Mouse (Mus musculus): ENCODE measurements around the gene Mtmr12.
"Not testable (repeated sequence)": the region's sequence is repeated elsewhere in the genome, so short reads cannot be mapped to it uniquely, and the experiment has no call there.

The Mtmr12 gene

GRCm38 (mm10) chr15:12207556-12208090 lies 2.8 kb downstream of the Mtmr12 start:
- DNase-seq (ENCODE audit: inconsistent age in 2 of 2, low spot score in 1 of 2) = no peak

DNA sequence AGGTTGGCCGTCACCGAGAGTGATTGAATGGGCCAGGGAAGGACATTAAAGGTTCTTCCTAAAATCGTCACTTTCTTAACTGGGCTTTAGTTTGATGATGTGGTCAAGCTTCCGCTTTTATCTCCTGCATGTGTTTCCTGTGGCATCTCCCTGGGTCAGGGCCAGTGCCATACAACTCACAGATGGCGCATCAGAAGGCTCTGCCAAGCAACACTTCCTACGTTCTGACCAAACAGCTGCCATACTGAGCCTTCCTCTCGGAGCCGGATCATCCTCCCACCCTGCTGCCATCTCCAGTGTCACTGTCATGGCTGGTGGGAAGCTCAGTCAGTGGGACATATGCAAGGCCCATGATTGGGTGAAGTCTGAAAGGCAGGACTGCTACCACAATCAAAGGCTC lies 6.7 kb downstream of the Mtmr12 start:
- DNase-seq (ENCODE audit: inconsistent age in 2 of 2, low spot score in 1 of 2) = peak in 1 of 2 experiments; percentile 60

- DNase-seq (ENCODE audit: inconsistent age in 2 of 2, low spot score in 1 of 2) = no peak
Observed at GRCm38 (mm10) chr15:12212266-12212665, 7.4 kb downstream of the Mtmr12 start.

- no peak for DNase-seq (ENCODE audit: inconsistent age in 2 of 2, low spot score in 1 of 2)
Observed at GRCm38 (mm10) chr15:12214531-12215414, 9.9 kb downstream of the Mtmr12 start.

GRCm38 (mm10) chr15:12215415-12215718 lies 10.5 kb downstream of the Mtmr12 start:
- no peak for DNase-seq (ENCODE audit: inconsistent age in 2 of 2, low spot score in 1 of 2)

GRCm38 (mm10) chr15:12216119-12216518 lies 11.3 kb downstream of the Mtmr12 start:
- DNase-seq (ENCODE audit: inconsistent age in 2 of 2, low spot score in 1 of 2) = no peak

DNA sequence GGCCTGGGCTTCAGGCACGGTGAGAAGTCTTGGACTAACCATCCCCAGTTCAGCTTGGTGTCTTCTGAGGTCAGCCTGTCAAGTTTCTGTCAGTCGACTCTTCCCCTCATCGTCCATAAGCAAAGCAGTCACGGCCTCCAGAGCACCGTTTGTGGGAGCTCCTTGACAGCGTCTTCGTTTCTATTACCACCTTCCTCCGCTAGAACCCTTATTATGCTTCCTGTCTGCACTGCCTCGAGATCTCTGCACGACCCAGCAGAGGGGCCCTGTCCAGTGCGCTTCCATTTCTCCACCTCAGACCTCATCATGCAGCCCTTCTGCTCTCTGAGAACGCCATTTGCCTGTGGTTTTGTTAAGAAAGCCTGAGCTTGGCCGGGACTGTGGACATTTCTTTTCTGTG lies 12.0 kb downstream of the Mtmr12 start:
- no peak for DNase-seq (ENCODE audit: inconsistent age in 2 of 2, low spot score in 1 of 2)

GRCm38 (mm10) chr15:12217332-12217731 lies 12.5 kb downstream of the Mtmr12 start:
- DNase-seq (ENCODE audit: inconsistent age in 2 of 2, low spot score in 1 of 2) = not testable (repeated sequence)

DNA sequence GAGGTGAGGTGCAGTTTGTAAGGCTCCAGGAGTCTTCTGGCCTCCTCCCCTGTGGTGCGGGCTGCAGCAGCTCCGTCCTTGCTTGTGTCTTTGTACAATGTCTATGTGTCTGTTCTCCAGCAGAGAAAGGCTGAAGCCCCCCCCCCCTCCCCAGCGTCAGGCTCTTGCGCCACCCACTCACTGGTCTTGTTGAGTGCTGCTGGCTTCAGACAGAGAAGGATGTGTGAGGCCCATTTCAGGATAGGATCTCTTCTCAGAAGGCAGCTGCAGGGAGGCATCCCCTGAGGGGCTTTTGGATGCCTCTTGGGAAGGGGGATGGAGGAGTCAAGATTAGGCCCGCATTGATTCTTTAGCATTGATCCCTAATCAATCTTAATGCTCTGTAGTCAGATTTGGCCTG lies 13.0 kb downstream of the Mtmr12 start:
- DNase-seq (ENCODE audit: inconsistent age in 2 of 2, low spot score in 1 of 2) = no peak

DNA sequence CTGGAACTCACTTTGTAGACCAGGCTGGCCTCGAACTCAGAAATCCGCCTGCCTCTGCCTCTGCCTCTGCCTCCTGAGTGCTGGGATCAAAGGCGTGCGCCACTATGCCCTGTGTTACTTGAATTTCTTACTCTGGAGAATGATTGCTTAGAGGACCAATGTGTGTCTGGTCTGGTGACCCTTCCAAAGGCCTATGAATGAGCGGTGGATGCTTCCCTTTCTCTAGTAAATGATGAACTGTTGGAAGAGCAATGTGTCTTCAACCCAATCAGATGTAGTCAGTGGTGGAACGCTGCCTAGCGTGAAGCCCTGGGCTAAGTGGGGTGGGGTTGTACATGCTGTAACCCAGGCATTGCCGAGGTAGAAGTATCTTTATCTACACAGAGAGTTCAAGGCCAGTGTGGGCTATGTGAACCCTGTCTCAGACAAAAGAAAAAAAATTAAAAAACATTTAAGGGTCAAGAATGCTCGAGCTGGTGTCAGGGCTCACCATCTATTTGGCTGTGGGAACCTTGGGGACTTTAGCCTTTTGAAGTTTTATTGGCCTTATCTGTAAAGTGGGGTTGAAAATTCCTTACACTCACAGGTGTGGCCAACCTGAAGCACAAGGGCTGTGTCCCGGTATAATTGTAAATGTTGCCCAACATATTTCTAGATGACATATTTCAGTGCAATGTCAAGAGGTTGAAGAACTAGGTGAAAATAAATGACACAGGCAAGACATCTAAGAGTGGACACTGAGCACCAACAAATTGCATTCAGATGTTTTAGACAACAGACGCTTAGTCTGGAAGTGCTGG lies 14.0 kb downstream of the Mtmr12 start:
- no peak for DNase-seq (ENCODE audit: inconsistent age in 2 of 2, low spot score in 1 of 2)

GRCm38 (mm10) chr15:12221131-12221530 lies 16.3 kb downstream of the Mtmr12 start:
- no peak for DNase-seq (ENCODE audit: inconsistent age in 2 of 2, low spot score in 1 of 2)

- DNase-seq (ENCODE audit: inconsistent age in 2 of 2, low spot score in 1 of 2) = no peak
Observed at GRCm38 (mm10) chr15:12222564-12223302, 17.9 kb downstream of the Mtmr12 start.

DNA sequence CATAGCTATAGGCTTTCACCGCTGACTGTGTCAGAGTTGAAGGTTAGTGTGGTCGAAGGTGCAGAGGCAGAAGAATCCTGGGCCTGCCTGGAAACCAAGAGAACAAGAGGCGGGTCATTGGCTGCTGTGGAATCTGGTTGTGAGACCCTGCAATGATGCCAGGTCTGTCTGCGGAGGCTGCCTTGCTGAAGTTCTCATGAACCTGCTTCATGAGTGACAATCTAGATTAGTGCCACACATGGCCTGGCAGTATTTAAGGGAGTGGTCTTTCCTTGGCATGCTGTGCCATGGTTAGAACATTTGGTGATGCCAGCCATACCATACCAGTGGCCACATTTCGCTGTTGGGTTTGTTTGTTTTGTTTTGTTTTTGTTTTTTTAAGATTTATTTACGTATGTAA lies 18.6 kb downstream of the Mtmr12 start:
- no peak for DNase-seq (ENCODE audit: inconsistent age in 2 of 2, low spot score in 1 of 2)

- no peak for DNase-seq (ENCODE audit: inconsistent age in 2 of 2, low spot score in 1 of 2)
Observed at GRCm38 (mm10) chr15:12224239-12224638, 19.4 kb downstream of the Mtmr12 start.

DNA sequence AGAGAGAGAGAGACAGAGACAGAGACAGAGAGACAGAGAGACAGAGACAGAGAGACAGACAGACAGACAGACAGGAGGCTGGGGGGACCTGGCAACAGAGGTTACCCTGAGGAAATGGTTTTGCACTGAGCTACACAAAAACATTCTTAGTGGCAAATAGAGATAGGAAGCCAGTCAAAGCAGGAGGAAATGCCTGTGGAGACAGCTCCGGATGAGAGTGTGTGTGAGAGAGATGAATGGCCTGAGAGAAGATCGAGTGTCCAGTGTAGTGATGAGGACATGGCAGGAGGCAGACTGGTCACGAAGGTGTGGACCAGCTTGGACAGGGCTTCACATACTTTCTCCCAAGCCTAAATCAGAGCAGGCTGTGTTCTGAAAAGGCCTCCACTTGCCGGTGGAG lies 20.2 kb downstream of the Mtmr12 start:
- no peak for DNase-seq (ENCODE audit: inconsistent age in 2 of 2, low spot score in 1 of 2)

GRCm38 (mm10) chr15:12226908-12227307 lies 22.1 kb downstream of the Mtmr12 start:
- DNase-seq (ENCODE audit: inconsistent age in 2 of 2, low spot score in 1 of 2) = no peak

- DNase-seq (ENCODE audit: inconsistent age in 2 of 2, low spot score in 1 of 2) = no peak
Observed at GRCm38 (mm10) chr15:12227355-12227754, 22.5 kb downstream of the Mtmr12 start.

DNA sequence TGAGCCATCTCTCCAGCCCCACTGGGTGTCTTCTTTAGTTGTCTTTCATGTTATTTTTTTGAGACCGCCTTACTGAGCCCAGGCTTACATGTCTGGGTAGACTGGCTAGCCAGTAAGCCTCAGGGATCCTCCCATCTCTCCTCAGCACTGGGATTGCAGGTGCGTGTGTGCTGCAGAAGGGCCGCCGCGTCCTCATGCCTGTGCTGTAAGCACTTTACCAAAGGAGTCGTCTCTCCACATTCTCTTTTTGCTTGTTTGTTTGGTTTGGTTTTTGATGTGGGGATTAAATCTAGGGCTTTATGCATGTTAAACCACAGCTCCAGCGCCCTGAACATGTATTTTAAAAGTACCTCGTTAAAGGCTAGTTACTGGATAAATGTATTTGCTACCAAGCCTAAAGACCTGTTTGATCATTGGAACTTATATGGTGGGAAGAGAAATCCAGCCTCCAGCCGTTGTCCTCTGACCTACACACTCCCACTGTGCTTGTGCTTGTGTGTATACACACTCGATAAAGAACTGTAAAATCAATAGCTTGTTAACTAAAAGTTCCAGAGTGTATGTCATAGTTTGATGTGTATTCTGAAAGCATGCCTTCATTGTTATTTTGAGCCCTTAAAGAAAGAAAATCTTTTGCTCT lies 24.9 kb downstream of the Mtmr12 start:
- DNase-seq (ENCODE audit: inconsistent age in 2 of 2, low spot score in 1 of 2) = no peak

- no peak for DNase-seq (ENCODE audit: inconsistent age in 2 of 2, low spot score in 1 of 2)
Observed at GRCm38 (mm10) chr15:12230243-12230935, 25.6 kb downstream of the Mtmr12 start.

DNA sequence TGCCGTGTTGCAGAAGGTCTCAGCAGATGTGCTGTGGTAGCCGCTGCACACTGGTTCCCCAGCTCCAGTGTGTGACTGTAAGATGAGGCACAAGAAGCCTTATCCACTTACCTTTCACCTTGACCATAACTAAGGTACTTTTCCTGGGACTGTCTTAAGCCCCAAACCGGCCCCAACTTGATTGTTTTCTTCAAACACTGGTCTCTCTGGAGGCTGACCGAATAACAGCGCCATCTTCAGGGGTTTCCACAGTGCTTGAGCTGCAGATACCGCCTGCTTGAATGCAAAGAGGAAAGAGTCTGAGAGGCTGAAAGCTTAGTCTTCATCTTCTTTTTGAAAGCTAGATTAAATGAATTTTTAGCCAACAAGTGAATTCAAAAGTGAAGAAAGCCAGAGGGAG lies 26.6 kb downstream of the Mtmr12 start:
- DNase-seq (ENCODE audit: inconsistent age in 2 of 2, low spot score in 1 of 2) = no peak

Measured in adrenal gland, adult (tissue).